Mouse (Mus musculus) hindbrain, postnatal 0 days (tissue): ENCODE results near the gene Mrpl49. TPM values are rescaled to one million over a fixed set of nuclear protein-coding genes. Genes with fewer than 3 reads are reported as not detected.
A peak's percentile ranks its signal among the peaks of the same experiment; 100 is the strongest.

Source experiments
- ATAC-seq: fragments of 200-750 bp; cut with Nextera tagmentation; 2 replicates; pipeline ENCODE4 v1.8.0; 2017; ENCODE audit warnings: mild to moderate bottlenecking, moderate TSS enrichment, moderate library complexity
- DNase-seq: peaks from one replicate; pipeline ENCODE4 v3.0.0-alpha.2; 2015; ENCODE audit warnings: low spot score
- H3K27ac ChIP-seq: fragments of 300-500 bp; sonication (generic); 2 replicates; pipeline ENCODE4 v1.5.1; 2014; ENCODE audit warnings: mild to moderate bottlenecking
- H3K27me3 ChIP-seq: fragments of 300-500 bp; sonication (generic); 2 replicates; pipeline ENCODE4 v1.6.1; 2014; ENCODE audit warnings: low read length, mixed read lengths; ENCODE audit not compliant: insufficient read depth
- H3K36me3 ChIP-seq: fragments of 300-500 bp; sonication (generic); 2 replicates; pipeline ENCODE4 v1.6.1; 2014; ENCODE audit warnings: low read length, mixed read lengths; ENCODE audit not compliant: insufficient read depth
- H3K4me1 ChIP-seq: fragments of 300-500 bp; sonication (generic); 2 replicates; pipeline ENCODE4 v1.6.1; 2014; ENCODE audit warnings: antibody characterized with exemption, low read length, mixed read lengths; ENCODE audit not compliant: insufficient read depth
- H3K4me2 ChIP-seq: fragments of 300-500 bp; sonication (generic); 2 replicates; pipeline ENCODE4 v1.6.1; 2014; ENCODE audit warnings: low read depth, mild to moderate bottlenecking, low read length, moderate library complexity, mixed read lengths
- H3K4me3 ChIP-seq: fragments of 300-500 bp; sonication (generic); 2 replicates; pipeline ENCODE4 v1.5.1; 2014; ENCODE audit warnings: low read length
- H3K9ac ChIP-seq: fragments of 300-500 bp; sonication (generic); replicated peaks from 2 replicates; pipeline ENCODE4 v1.6.1; 2014; ENCODE audit warnings: mild to moderate bottlenecking, low read length, moderate library complexity, mixed read lengths
- H3K9me3 ChIP-seq: fragments of 300-500 bp; sonication (generic); 2 replicates; pipeline ENCODE4 v1.6.1; 2016; ENCODE audit warnings: low read length, mixed read lengths
- CTCF ChIP-seq: IDR thresholded peaks from 2 replicates; pipeline ENCODE4 v1.5.1; 2016; ENCODE audit warnings: antibody characterized with exemption, control low read depth, low read depth
- WGBS: fragments of 180-500 bp; shearing (Covaris S2); extraction: QIAGEN DNeasy Blood & Tissue Kit; methylation state at CpG from one replicate; pipeline ENCODE4 v1.1.7; 2014; 5-methylcytosine and 5-hydroxymethylcytosine counted together
- polyA plus RNA-seq: library from polyadenylated mRNA; unstranded; fragments of >200 nt; fragmentation: Nextera tagmentation; extraction: Ambion mirVana; gene quantifications from 2 replicates; pipeline ENCODE4 v1.2.1, GENCODE M21; 2015
- total RNA-seq: library from RNA; depleted of rRNA; stranded (reverse); fragments of >200 nt; gene quantifications from 2 replicates; pipeline ENCODE4 v1.2.3, GENCODE M21; 2014

The Mrpl49 gene
- total and polyA plus RNA-seq, 2 experiments from 2014 or later: 34.4 to 52.4 TPM

GRCm38 (mm10) chr19:6023930-6024329 is 33.7 kb downstream of the Mrpl49 start:
- no peaks in the 10 kb centered on the region for H3K36me3 ChIP-seq
- WGBS: 83% methylated on average over 7 of the region's 7 CpGs
- no peak for TF ChIP-seq CTCF
- no peak overlapping the region for H3K27ac ChIP-seq
- no peak overlapping the region for H3K4me2 ChIP-seq
- H3K9me3 ChIP-seq: no peaks in the 10 kb centered on the region
- ATAC-seq (no peak), DNase-seq (no peak)
- no peak overlapping the region for H3K4me3 ChIP-seq
- H3K27me3 ChIP-seq: no peaks in the 10 kb centered on the region
- no peak overlapping the region for H3K9ac ChIP-seq
- no peaks in the 10 kb centered on the region for H3K4me1 ChIP-seq

DNA sequence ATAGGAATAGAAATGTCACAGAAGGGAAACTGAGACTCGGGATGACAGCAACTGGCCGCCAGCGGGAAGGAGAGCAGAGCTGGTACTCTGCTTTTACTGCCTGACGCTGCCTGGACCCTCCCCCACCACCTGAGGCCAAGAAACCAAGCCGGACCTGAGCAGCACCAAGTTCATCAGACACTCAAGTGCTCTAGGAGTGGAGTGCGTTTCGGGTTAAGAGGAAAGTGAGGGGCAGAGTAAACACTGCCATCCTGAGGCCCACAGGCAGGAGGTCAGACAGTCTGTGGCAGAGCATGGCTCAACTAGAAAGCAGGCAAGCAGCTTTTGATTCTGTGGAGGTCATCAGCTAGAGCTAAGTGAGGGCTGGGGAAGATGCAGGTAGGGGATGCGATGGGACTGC is 34.5 kb downstream of the Mrpl49 start:
- Histone ChIP-seq H3K4me2 (no peak overlapping the region), H3K9me3 (no peaks in the 10 kb centered on the region), H3K27ac (no peak overlapping the region), H3K4me3 (no peak overlapping the region), H3K4me1 (no peaks in the 10 kb centered on the region), H3K9ac (no peak overlapping the region), H3K27me3 (no peaks in the 10 kb centered on the region), H3K36me3 (no peaks in the 10 kb centered on the region)
- DNase-seq: no peak
- no peak for ATAC-seq
- 64% methylated on average over 8 of the region's 8 CpGs for WGBS
- TF ChIP-seq CTCF: no peak

DNA sequence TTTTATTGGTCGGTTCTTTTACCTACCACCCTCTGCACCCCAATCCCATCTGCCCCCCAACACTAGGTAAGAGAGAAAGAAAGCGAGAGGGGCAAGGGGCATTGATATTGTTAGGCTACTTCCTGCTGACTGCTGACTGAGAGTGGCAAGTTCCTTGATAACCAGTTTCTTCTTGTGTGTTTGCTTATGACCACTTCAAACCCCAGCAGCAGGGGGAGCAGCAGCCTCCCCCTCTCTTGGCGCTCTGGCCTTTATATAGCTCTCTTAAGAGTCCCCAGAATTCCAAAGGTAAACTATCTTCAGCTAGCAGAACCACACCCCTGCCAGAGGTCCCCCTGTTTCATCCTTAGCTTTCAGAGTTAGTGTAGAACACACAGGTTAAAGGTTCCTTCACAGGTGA is 37.3 kb downstream of the Mrpl49 start:
- WGBS: 73% methylated on average over 3 of the region's 3 CpGs
- no peaks in the 10 kb centered on the region; the same call in 1 of the 2 replicates for H3K27me3 ChIP-seq
- H3K4me2 ChIP-seq: no peak overlapping the region
- H3K9ac ChIP-seq: no peak overlapping the region
- TF ChIP-seq CTCF: no peak
- H3K4me1 ChIP-seq: peaks cover 4% of the 10 kb centered on the region; the same call in 1 of the 2 replicates
- DNase-seq: no peak
- H3K9me3 ChIP-seq: no peaks in the 10 kb centered on the region
- H3K4me3 ChIP-seq: no peak overlapping the region
- no peak for ATAC-seq
- no peaks in the 10 kb centered on the region for H3K36me3 ChIP-seq
- no peak overlapping the region for H3K27ac ChIP-seq

DNA sequence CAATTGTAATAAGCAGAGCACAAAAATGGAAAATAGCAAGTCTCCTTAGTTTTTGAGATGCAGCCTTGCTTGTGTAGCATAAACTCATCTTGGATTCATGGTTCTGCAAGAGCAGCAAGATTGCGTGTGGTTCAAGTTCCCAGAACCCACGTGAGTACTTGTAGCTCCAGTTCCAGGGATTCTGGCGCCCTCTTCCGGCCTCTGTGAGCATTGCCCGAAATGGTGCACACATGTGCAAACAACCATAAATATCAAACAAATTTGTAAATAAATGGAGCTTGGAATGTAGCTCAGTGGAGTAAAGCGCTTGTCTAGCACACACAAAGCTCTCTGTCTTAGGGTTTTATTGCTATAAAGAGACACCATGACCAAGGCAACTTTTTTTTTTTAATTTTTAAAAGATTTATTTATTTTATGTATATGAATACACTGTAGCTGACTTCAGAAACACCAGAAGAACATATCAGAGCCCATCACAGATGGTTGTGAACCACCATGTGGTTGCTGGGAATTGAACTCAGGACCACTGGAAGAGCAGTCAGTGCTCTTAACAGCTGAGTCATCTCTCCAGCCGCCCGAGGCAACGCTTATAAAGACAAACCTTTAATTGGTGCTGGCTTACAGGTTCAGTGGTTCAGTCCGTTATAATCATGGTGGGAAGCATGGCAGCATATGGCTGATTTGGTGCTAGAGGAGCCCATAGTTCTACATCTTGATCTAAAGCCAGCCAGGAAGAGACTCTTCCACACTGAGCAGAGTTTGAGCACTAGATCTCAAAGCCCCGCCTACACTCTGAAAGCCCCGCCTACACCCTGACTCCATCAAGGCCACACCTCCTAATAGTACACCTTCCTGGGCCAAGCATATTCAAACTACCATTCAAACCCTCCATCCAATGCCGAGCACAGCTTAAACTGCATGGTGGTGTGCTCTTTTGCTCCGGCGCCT is 39.2 kb downstream of the Mrpl49 start:
- Histone ChIP-seq H3K27ac (no peak overlapping the region), H3K4me3 (no peak overlapping the region), H3K4me1 (peaks cover 4% of the 10 kb centered on the region; the same call in 1 of the 2 replicates), H3K9ac (no peak overlapping the region), H3K36me3 (no peaks in the 10 kb centered on the region), H3K27me3 (no peaks in the 10 kb centered on the region; the same call in 1 of the 2 replicates), H3K9me3 (no peaks in the 10 kb centered on the region), H3K4me2 (no peak overlapping the region)
- DNase-seq (peak; percentile 90), ATAC-seq (no peak)
- 34% methylated on average over 15 of the region's 15 CpGs for WGBS
- TF ChIP-seq CTCF: peak; percentile 92

GRCm38 (mm10) chr19:6016532-6016931 is 41.1 kb downstream of the Mrpl49 start:
- Histone ChIP-seq H3K4me2 (peak overlapping the region; percentile 95), H3K9ac (no peak overlapping the region), H3K4me1 (peaks cover 4% of the 10 kb centered on the region; the same call in 1 of the 2 replicates), H3K36me3 (no peaks in the 10 kb centered on the region), H3K27ac (no peak overlapping the region), H3K9me3 (no peaks in the 10 kb centered on the region), H3K4me3 (no peak overlapping the region), H3K27me3 (no peaks in the 10 kb centered on the region; the same call in 1 of the 2 replicates)
- TF ChIP-seq CTCF: peak; percentile 60
- 40% methylated on average over 7 of the region's 7 CpGs for WGBS
- ATAC-seq: no peak
- peak; percentile 57 for DNase-seq

DNA sequence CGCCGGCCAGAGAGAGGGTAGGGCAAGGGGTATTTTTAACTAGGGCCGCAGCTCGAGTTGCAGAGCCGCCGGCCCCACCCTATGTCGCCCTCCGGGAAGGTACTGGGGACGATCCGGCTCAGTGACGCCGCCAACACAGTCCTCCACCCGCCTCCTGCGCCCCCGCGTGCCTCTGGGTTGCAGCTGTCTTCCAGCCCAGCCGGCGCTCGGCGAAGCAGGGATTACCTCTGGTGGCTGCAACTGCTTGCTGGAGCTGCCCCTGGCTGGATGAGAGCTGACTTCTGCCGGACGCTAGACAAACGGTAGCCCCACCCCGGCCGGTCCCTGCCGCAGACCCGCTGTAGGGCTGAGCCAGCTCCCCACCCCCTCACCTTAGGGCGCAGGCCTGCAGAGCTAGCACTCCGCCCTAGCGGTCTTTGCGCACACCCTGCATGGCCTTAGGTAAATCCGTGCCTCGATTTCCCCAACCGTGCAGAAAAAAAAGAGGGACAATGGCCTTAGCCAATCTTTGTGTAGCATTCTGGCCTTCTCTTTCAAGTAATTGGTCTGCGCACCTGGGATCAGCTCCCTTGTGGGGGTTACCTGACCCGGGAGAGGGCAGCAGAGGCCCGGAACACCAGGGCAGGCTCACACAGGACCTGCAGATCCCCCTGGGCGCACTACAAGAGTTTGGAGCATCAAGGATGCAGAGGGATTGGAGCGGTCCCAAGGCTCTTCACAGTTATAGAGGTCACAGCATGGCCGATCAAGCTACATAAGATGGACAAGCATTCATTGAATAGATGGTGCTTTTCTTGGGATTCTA is 41.9 kb downstream of the Mrpl49 start, which contains the start of gene Capn1:
Capn1 (minus strand) TSS at position 387 of the 805 bp plus-strand sequence.
- H3K9me3 ChIP-seq: no peaks in the 10 kb centered on the region
- H3K9ac ChIP-seq: peak within 1 kb of the TSS; percentile 59
- no peaks in the 10 kb centered on the region for H3K36me3 ChIP-seq
- peak within 1 kb of the TSS; percentile 95 for H3K4me2 ChIP-seq
- H3K27ac ChIP-seq: peak within 1 kb of the TSS; percentile 32; the same call in 1 of the 2 replicates
- no peaks in the 10 kb centered on the region; the same call in 1 of the 2 replicates for H3K27me3 ChIP-seq
- TF ChIP-seq CTCF: peak; percentile 33
- peaks cover 4% of the 10 kb centered on the region; the same call in 1 of the 2 replicates for H3K4me1 ChIP-seq
- peak; percentile 72 for ATAC-seq
- peak within 1 kb of the TSS; percentile 50 for H3K4me3 ChIP-seq
- peak; percentile 53 for DNase-seq
- 3% methylated on average over 29 of the region's 40 CpGs for WGBS
